Mouse (Mus musculus) gastrocnemius, postnatal 14 days (tissue): ENCODE measurements at regions not wholly inside any gene's neighbourhood (a gene's known extent, or its start where the extent isn't known, plus 50 kb on each side); places are given as distances from the start of the nearest gene placed in this dataset.

ENCODE experiments used
- DNase-seq: peaks from one replicate; pipeline ENCODE4 v3.0.0; 2021; ENCODE audit warnings: mixed read lengths
- intact Hi-C: fragments of 180-260 bp; cut with DNase I; formaldehyde crosslinking; loops from one replicate; pipeline ENCODE4 v1.15.1; 2025; ENCODE audit warnings: low total_unique reads

- no peak for DNase-seq
- intact Hi-C loops: no loop called here
These were observed 142.1 kb upstream of the Slc22a12 start for GRCm38 (mm10) chr19:6684921-6685320.

GRCm38 (mm10) chr19:6679392-6680307 lies 136.8 kb upstream of the Slc22a12 start:
- intact Hi-C loops: no loop called here
- DNase-seq: no peak

- intact Hi-C loops: no loop called here
- no peak for DNase-seq
These were observed 134.7 kb upstream of the Slc22a12 start for GRCm38 (mm10) chr19:6677511-6677910.

DNA sequence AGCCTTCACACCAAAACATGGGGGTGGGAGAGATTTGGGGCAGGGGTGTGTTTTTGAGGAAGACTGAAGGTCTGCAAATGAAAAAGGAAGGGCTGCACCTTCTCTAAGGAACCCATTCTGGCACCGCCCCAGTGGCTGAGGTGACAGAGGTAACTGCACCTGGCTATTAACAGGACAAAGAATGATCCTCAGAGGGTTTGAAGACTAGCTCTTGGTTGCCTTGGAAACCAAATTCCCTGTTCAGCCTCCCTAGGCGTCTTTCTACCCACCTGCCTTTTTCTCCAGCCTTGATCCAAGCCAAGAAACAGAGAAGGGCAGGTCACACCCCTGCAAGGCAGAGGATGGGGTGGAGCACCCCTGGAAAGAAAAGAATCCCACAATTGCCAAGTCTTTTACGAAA lies 132.8 kb upstream of the Slc22a12 start:
- no peak for DNase-seq
- intact Hi-C loops: no loop called here

- intact Hi-C loops: no loop called here
- no peak for DNase-seq
These were observed 128.9 kb upstream of the Slc22a12 start for GRCm38 (mm10) chr19:6671696-6672095.

DNA sequence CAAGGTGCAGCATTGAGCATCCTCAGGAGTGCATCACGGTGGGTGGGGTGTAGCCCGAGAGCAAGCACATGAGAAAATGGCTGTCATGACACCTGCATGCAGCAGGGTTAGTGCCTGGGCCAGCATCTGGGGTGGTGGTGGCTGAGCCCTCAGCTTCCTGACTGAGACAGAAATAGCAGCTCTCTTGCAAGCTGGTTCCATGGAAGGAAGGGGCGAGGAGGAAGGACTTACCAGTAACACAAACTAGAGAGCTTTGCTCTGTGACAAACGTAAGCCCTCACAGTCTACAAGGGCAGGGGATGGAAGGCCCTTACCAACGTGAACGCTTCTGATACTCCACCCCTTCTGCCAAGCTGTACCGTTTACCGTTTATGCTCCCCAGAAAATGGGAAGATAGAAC lies 127.0 kb upstream of the Slc22a12 start:
- intact Hi-C loops: no loop called here
- no peak for DNase-seq

DNA sequence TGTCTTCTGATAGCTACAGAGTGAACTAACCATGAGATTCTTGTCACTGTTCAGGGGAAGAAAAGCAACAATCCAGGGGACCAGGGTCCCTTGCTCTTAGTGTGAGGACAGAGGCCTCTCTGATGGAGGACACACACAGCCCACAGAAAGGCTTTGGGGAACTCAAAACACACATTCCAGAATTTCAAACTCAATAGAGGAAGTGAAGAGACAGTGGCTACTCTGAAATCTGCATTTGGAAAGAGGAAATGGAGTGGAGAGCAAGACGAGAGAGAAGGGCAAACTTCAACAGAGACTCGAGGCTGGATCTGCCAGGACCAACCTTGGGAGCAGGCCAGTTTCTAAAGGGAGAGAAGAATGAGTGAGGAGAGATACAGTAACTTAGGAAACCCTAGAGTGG lies 125.7 kb upstream of the Slc22a12 start:
- DNase-seq: no peak
- intact Hi-C loops: no loop called here

- no peak for DNase-seq
- intact Hi-C loops: no loop called here
These were observed 123.4 kb upstream of the Slc22a12 start for GRCm38 (mm10) chr19:6666187-6666722.

- intact Hi-C loops: no loop called here
- no peak for DNase-seq
These were observed 122.6 kb upstream of the Slc22a12 start for GRCm38 (mm10) chr19:6665264-6666054.

DNA sequence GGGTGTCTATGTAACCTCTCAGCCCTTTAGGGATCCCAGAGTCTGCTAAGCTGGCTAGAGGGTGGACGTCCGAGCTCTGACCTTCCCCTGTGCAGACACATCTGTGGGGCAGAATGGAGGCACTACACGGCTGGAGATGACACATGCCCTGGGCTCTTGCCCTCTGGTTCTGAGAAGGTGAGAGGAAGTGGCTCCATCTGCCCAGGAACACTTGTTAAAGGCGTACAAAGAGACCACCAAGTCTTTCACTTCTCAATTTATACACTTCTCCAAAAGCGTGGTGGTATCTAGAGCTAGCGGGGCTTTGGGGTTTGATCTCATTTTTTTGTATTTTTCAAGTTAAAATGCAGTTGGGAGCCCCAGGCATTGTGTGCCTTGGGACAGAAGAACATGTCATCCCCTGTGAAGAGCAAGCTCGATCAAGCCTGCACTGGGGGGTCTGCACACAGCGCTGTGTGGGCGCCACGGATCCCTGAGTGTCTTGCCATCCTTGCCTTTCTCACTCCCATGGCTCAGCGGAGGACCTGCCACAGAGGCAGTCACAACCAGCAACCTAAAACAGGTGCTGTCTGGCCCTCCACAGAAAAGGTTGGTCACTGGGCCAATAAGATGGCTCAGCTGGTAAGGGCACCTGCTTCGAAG lies 121.6 kb upstream of the Slc22a12 start:
- intact Hi-C loops: no loop called here
- no peak for DNase-seq

DNA sequence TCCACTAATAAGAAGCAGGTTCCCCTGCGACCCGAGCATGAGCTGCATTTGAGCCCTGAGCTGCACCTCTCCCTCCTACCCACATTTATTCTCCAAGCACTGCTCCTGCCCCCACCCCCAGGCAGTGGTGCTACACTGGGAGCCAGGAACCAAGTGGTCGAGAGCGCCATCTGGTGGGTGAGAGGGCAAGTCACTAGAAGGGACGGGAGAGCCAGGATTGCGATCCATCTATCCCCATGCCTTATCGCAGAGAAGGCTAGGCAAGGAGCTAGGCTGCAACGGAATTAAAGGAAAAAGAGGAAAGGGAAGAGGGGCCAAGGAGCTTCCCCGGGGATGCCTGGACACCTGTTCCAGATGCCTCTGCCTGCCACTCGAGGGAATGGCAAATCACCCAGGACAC lies 120.6 kb upstream of the Slc22a12 start:
- intact Hi-C loops: loop anchor here (2.0 kb wide), 1 partner anchor 175 kb away; no protein-coding TSS in a partner anchor

DNA sequence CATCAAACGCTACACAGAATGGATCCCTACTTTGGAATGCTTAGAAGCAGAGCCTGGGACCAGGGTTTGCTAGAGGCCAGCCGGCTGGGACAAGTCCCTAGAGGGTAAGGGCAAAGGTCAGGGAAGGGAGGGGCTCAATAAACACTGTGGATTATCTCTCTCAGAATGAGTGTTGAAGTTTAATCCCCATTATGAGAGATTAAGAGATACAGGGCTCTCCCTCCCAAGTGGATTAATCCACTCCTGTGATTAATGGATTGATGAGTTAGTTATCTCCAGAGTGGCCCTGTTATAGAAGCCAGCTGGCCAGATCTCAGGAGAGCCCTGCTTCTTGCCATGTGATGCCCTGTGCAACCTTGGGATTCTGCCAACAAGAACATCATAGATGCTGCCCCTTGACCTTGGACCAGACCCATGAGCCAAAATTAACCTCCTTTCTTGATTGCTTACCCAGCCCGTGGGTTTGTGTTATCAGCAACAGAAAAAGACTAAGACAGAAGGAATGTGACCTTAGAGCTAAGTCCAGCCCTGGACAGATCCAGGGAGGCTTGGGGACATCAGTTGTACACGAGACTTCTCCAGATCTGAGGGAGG lies 119.6 kb upstream of the Slc22a12 start:
- intact Hi-C loops: loop anchor here (2.0 kb wide), 1 partner anchor 174 kb away; no protein-coding TSS in a partner anchor
- DNase-seq: no peak

More for the DNA sequence above, 120.6 kb upstream of the Slc22a12 start:
- peak; percentile 84 for DNase-seq

GRCm38 (mm10) chr19:6661508-6661871 lies 118.7 kb upstream of the Slc22a12 start:
- intact Hi-C loops: no loop called here
- no peak for DNase-seq

GRCm38 (mm10) chr19:6660723-6661507 lies 118.1 kb upstream of the Slc22a12 start:
- intact Hi-C loops: no loop called here

DNA sequence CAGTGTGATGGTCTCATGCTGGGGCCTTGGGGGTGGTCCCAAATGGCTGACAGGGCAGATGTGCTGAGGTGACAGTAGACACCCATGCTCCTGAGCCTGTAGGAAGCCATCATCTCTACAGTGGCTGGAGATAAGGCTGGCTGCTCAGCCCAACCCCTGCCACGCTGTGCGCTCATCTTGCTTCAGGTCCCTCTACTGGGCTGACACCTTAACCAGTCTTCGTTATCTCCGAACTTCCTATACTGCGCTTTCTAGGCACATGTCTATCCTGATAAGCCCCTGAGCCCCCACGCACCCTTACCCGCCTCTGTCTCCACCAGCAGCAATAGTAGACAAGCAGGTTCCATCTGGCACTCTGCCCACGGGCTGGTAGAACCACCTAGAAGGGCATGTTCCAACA lies 117.3 kb upstream of the Slc22a12 start:
- intact Hi-C loops: no loop called here
- DNase-seq: no peak

More at GRCm38 (mm10) chr19:6660723-6661507, 118.1 kb upstream of the Slc22a12 start:
- DNase-seq: no peak

- no peak for DNase-seq
- intact Hi-C loops: no loop called here
These were observed 111.7 kb upstream of the Slc22a12 start for GRCm38 (mm10) chr19:6654550-6654949.

DNA sequence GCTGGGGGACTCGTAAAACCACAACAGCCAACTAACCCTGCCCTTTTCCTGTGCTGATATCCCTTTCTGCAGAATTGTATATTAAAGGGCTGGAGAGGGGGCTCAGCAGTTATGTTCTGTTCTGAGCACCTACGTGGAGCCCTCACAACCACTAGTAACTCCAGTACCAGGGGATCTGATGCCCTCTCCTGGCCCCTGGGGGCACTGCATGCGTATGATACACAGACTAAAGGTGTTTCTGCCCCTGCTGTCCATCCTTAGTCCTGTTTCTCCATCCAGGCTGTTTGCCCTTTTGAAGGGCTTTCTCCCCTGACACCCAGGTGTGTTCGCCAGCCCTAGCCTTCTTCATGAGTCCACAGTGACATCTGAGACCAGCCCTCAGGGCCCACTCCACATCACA lies 109.9 kb upstream of the Slc22a12 start:
- intact Hi-C loops: no loop called here
- no peak for DNase-seq

DNA sequence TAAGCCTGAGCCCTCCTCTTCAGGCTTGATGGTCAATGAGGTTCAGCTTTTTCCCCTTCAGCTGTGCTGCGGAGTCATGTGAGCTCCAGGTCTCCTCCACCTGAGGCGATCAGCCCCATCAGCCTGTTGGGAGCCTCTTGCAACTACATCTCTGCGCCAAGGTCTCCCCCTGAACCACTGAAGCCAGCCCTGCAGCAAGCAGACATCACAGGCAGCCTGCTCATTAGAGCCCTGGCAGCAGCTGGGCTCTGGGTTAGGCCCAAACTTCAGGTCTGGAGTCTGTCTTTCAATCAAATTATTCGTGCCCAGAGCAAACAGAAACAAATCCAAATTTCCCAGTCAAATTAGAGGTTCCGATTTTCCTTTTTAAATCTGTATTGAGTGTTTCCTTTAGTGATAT lies 108.4 kb upstream of the Slc22a12 start:
- no peak for DNase-seq

DNA sequence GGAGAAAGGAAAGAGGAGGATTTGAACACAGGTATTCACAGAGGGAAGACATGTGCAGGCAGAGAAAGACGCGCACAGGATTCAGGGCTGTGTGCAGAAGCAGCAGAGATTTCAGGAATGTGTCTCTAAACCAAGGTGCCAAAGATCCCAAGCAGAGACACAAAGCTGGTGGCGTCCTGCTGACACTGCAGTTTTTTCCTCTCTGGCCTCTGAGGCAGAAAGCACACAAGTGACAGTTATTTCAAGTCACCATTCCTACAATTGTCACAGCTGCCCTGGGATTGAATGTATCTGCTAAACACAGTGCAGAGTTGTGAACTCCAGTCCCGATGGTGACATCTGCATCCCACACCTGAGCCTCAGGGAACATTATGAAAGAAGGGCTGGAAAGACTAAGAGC lies 107.1 kb upstream of the Slc22a12 start:
- intact Hi-C loops: no loop called here
- no peak for DNase-seq

More for the DNA sequence above, 108.4 kb upstream of the Slc22a12 start:
- intact Hi-C loops: no loop called here
